Mouse (Mus musculus) stomach, postnatal 0 days (tissue): ENCODE measurements around the gene Ahnak2.

Source experiments
- CTCF ChIP-seq: IDR thresholded peaks from 2 replicates; pipeline ENCODE4 v1.5.1; 2016; ENCODE audit warnings: antibody characterized with exemption, low read depth, mild to moderate bottlenecking, moderate library complexity
- EP300 ChIP-seq: optimal IDR thresholded peaks from 2 replicates; pipeline ENCODE3; 2016; ENCODE audit warnings: antibody characterized with exemption

DNA sequence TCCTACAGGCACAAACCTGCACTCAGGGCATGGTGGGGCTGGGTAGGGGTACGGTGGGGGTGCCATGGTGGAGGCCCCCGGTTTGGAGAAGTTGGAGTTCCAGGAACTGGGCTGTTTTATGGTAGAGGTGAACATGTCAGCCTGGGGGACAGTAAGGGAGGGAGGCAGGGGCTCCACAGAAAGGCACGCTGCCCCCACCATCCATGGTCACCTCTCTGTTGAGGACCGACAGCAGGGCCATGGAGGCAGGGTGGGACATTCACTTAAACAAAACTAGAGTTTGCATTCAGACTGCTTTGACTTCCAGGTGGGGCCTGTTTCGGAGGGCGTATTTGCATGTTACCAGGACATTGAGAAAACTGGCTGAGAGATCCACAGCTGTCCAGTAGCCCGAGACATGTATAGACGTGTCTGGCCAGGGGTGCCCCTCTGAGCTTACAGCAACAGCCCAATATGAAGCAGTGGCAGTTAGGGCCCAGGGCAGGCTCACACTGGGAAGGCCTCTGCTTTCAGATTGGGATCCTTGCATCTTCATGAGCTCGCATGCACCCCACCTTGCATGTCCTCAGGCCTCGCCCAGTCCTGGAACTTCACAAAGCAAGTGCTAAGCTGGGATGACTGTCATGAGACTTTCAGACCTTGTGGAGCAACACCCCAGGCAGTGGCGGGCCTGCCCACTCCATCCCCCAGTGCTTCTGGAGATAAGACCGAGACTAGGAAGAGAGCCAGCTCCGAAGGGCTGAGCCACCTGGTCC is 8.7 kb downstream of the Ahnak2 start:
- TF ChIP-seq CTCF (no peak), EP300 (no peak)
